Mouse (Mus musculus): Measurements from ENCODE around the gene Rdh16f1.

DNA sequence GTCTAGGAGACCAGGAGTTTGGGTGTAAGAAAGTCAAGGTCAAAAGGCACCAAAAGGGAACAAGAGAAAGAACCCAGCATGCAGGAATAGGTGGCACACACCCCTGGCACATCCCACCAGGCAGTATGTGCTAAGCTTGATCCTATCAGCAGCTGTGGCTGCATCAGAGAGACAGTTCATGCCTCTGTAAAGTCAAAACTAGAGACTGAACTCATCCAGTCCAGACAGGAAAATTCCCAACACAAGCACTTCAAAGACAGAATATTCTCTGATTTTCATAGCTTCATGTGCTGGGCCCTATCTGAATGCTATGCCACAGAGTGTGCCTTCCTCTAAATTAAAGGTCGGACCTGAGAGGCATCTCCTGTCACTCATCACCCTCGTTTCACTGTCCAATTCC lies 22.0 kb upstream of the Rdh16f1 start:
- no peak for TF ChIP-seq CTCF (IDR thresholded peaks at IDR 0.05; ENCODE audit: low read depth, low read length)
- no peak for TF ChIP-seq POLR2A (IDR thresholded peaks at IDR 0.05; ENCODE audit: extremely low read depth, insufficient read depth, low read length)

All from liver, adult 2 months (tissue).